Mouse (Mus musculus): ENCODE data around the gene Chodl. TPM values are rescaled to one million over a fixed set of nuclear protein-coding genes. Genes with fewer than 3 reads are reported as not detected.

The Chodl gene
- polyA plus RNA-seq (2014; fragmentation: Illumina TruSeq; extraction: RNeasy Lipid Tissue Mini Kit (QIAGEN cat#74804); ENCODE audit: low read depth, low replicate concordance): not detected

GRCm38 (mm10) chr16:78930382-78931286 is at the start of gene Chodl:
Gene Chodl, plus strand, starts transcription at chr16:78930948.

Other genes starting within 250 kb of the Chodl start
- gene Tmprss15, start 160.1 kb downstream of the Chodl start, polyA plus RNA-seq (2014; fragmentation: Illumina TruSeq; extraction: RNeasy Lipid Tissue Mini Kit (QIAGEN cat#74804); ENCODE audit: low read depth, low replicate concordance): not detected

All from kidney, adult 10 weeks (tissue).